Mouse (Mus musculus): ENCODE results near the gene Nusap1.
"Not testable (repeated sequence)": the region's sequence is repeated elsewhere in the genome, so short reads cannot be mapped to it uniquely, and the experiment has no call there.

Gene Nusap1

GRCm38 (mm10) chr2:119644254-119644653, 26.2 kb downstream of the Nusap1 start:
- no peak for DNase-seq

- peak; percentile 87 to 89 for DNase-seq
These were observed 44.4 kb downstream of the Nusap1 start, which contains the start of gene Ndufaf1 for GRCm38 (mm10) chr2:119662220-119663182. Gene Ndufaf1, minus strand, starts transcription at chr2:119662827.

- DNase-seq = not testable (repeated sequence)
These were observed 47.6 kb downstream of the Nusap1 start for GRCm38 (mm10) chr2:119665744-119666143.

- DNase-seq = peak in 1 of 2 experiments; percentile 8
These were observed 50.9 kb downstream of the Nusap1 start for GRCm38 (mm10) chr2:119669010-119669409.

GRCm38 (mm10) chr2:119674525-119675214, 56.6 kb downstream of the Nusap1 start, which contains the start of gene Rtf1:
Gene Rtf1, plus strand, starts transcription at chr2:119675068.
- DNase-seq = peak; percentile 99 to 100

GRCm38 (mm10) chr2:119675215-119675784, 57.2 kb downstream of the Nusap1 start:
- DNase-seq = no peak

GRCm38 (mm10) chr2:119675831-119676230, 57.7 kb downstream of the Nusap1 start:
- no peak for DNase-seq

- no peak for DNase-seq
These were observed 65.6 kb downstream of the Nusap1 start for GRCm38 (mm10) chr2:119683706-119684105.

GRCm38 (mm10) chr2:119692003-119692701, 74.1 kb downstream of the Nusap1 start:
- no peak for DNase-seq

- no peak for DNase-seq
These were observed 76.7 kb downstream of the Nusap1 start for GRCm38 (mm10) chr2:119694826-119695225.

GRCm38 (mm10) chr2:119696111-119696510, 78.0 kb downstream of the Nusap1 start:
- no peak for DNase-seq

- DNase-seq = no peak
These were observed 80.4 kb downstream of the Nusap1 start for GRCm38 (mm10) chr2:119698472-119698871.

- DNase-seq = no peak
These were observed 81.9 kb downstream of the Nusap1 start for GRCm38 (mm10) chr2:119699962-119700361.

All from cerebellum, postnatal 14 days (tissue).